Mouse (Mus musculus) layer of hippocampus, postnatal 14 days (tissue): ENCODE results near the gene Scarb1. TPM values are rescaled to one million over a fixed set of nuclear protein-coding genes. Genes with fewer than 3 reads are reported as not detected.
A peak's percentile ranks its signal among the peaks of the same experiment; 100 is the strongest.

Source experiments
- DNase-seq, 2 experiments: peaks; one replicate each; pipeline ENCODE4 v3.0.0; 2021 to 2022; ENCODE audit warnings: low spot score in 2 of 2, mixed read lengths in 1 of 2
- total RNA-seq, 2 experiments: library from RNA; stranded (reverse); gene quantifications; 2 replicates each; pipeline ENCODE4 v1.2.3; 2021

Gene Scarb1
- total RNA-seq, 2 experiments from 2014 or later, result 46.1 to 54.3 TPM

DNA sequence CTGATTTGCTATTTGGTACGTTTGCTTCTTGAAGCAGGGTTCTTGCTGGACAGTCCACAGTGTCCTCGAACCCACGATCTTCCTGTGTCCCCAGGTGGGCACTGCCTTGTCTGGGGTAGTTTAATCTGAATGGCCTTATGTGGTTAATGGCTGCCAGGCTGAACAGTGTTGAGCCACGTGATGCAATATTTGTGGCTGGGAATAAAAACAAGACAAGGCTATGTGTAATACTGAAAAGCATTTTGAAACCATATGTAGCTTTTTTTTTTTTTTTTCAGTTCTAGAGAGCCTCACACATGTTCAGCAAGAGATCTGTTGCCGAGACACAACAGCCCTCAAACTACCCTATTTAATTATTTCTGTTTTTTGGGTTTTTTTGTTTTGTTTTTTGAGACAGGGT lies 27.3 kb upstream of the Scarb1 start:
- DNase-seq, result no peak

- DNase-seq, result no peak
Measured at GRCm38 (mm10) chr5:125364851-125365429, 24.0 kb upstream of the Scarb1 start.

DNA sequence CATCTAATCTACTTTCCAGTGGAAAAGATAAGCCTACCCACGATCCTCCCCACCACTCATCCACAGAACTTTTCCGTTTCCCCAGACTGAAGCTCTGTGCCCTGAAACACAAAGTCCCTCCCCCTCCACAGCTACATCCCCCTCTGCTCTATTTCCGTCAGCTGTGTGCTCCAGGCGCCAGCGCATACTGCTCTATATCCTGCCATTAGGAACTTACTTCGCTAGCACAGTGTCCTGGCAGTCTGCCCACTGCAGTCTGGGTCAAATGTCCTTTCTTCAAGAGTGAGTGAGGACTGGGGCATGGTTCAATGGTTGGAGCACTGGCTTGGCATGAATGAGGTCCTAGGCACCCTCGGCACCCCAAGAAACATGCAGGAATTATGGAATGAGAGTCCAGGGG lies 23.0 kb upstream of the Scarb1 start:
- peak in 1 of 2 experiments; percentile 33 for DNase-seq

DNA sequence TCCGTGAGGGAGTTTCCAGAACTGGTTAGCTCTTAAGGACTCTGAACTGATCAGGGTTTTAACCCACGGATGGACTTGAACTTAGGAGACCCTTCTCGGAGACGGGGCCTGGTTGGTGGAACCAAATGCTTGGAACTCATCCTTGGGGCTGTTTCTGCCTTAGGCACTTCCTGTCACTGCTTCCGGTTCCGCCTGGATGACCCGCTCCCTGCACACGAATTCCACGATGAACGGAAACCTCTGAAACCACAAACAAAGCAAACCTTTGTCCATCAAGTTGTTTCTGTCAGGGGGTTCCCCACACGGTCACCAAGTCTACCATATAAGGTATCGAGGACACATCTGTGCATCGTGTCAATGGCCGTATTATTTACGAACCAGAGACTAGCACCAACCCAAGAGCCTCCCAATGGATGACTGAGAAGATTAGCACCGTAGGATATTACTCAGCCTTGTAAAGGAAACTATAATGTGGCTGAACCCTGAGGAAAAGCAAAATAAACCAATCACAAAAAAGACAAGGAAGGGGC lies 20.2 kb upstream of the Scarb1 start:
- no peak for DNase-seq

GRCm38 (mm10) chr5:125360566-125360965 lies 19.7 kb upstream of the Scarb1 start:
- peak in 1 of 2 experiments; percentile 42 for DNase-seq

DNA sequence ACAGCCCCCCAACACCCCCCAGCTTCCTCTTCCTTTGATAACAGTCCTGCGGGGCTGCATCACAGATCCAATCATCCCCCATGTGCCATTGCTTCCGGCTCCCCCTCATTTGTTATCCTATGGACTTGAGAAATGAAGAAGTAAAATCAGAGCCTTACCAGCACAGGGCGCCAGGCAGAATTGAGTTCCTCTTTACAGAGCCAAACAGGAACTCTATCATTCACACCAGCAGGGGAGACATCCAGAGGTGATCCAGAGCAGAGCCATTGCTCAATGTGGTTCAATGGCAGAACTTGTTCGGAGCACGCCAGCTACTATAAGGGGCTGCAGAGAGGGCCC lies 17.3 kb upstream of the Scarb1 start:
- DNase-seq, result no peak

DNA sequence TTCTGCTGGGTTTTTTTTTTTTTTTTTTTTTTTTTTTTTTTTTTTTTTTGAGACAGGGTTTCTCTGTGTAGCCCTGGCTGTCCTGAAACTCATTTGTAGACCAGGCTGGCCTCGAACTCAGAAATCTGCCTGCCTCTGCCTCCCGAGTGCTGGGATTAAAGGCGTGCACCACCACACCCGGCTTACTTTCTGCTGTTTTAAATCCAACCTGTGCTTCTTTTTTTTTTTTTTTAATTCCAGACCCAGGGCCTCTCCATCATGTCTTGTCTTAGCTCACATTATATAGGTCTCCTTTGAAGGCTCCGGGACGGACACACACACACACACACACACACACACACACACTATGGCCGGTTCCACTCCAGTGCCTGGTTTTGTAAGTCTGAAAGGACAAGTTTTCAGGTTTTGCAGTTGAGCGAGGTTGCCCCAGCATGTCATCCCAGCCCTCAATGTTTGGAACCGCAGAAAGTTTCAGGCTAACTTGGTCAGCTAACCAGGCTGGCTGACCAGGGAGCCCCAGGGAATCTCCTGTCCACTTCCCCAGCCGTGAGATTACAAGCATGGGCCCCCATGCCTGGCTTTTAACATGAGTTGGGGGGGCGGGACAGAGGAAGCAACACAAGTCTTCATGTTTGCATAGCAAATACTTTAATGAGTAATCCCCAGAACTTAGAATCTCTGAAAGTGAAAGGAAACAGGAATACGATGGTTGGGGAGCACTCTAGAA lies 16.8 kb upstream of the Scarb1 start:
- DNase-seq, result no peak

GRCm38 (mm10) chr5:125355650-125356049 lies 14.8 kb upstream of the Scarb1 start:
- DNase-seq, result no peak

GRCm38 (mm10) chr5:125354885-125355492 lies 14.1 kb upstream of the Scarb1 start:
- no peak for DNase-seq

DNA sequence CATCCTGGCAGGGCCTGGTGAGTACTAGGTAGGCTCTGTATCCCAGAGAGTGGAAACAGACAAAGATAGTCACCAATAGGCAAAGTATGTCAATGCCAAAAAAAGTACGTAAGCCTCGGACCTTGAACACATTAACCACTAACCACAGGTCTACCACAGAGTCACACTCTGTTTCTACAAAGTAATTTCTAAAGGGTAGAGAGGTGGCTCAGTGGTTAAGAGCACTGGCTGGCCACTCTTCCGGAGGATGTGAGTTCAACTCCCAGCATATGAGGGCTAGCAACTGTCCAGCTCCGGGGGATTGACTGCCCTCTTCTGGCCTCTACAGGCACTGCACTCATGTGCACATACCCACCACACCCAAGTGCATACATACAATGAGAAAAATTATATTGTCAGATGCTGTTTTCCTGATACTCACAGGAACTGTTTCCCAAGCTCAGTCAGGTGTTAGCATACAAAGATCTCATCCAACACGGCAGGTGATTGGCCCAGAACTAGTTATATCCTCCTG lies 11.9 kb upstream of the Scarb1 start:
- DNase-seq, result no peak

GRCm38 (mm10) chr5:125351939-125352338 lies 11.0 kb upstream of the Scarb1 start:
- no peak for DNase-seq

- no peak for DNase-seq
Measured at GRCm38 (mm10) chr5:125351057-125351456, 10.2 kb upstream of the Scarb1 start.

GRCm38 (mm10) chr5:125349391-125349790 lies 8.5 kb upstream of the Scarb1 start:
- no peak for DNase-seq

DNA sequence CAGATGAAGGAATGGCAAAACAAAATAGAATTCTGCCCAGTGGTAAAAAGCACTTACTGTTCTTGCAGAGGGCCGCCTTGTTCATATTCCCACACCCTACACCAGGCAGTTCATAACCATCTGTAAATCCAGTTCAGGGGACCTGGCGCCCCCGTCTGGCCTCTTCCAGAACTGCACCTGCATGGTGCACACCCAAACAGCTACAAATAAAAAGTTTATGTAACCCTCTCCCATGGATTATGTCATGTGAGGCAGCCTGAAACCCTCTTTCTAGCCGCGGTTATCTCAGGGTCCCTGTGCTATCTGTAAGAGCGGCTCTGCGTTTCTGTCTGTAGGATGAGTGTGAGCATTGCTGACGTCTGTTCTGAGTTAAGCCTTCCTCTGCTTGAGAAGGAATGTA lies 7.6 kb upstream of the Scarb1 start:
- peak; percentile 42 to 51 for DNase-seq

DNA sequence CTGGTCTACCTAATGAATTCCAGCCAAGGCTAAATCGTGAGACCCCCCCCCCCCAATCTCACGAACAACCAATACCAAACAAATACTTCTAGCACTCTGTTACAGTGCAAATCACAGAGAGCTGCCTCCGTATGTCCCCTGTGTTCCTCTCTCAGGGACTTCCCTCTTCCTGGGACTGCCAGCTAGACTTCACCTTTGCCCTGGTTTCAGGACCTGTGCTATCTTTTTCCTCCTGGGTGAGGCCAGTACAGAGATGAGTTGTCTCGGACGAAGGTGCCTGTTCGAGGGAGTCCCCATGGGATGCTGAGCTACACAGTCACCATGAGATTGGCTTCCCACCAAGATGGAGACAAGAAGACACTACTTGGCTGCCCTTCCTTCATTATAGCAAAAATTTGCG lies 7.2 kb upstream of the Scarb1 start:
- DNase-seq, result no peak

DNA sequence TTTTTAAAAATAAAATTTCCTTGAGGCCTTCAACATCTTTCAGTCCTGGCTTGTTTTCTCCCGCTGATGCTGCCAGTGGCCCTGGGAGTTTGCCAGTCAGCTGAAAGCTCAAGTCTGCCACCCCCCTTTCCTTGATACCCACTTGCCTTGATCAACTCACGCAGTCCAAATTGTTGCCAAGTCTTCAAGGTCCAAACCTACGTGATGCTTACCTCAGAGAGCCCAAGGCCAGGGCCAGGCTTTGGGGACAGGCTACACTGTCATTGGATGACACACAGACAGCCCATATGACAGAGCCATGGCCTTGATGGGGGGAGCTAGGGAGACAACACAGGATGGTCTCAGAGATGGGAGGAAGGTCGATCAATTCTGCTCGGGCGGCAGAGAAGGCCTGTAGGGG lies 3.4 kb upstream of the Scarb1 start:
- DNase-seq, result no peak

DNA sequence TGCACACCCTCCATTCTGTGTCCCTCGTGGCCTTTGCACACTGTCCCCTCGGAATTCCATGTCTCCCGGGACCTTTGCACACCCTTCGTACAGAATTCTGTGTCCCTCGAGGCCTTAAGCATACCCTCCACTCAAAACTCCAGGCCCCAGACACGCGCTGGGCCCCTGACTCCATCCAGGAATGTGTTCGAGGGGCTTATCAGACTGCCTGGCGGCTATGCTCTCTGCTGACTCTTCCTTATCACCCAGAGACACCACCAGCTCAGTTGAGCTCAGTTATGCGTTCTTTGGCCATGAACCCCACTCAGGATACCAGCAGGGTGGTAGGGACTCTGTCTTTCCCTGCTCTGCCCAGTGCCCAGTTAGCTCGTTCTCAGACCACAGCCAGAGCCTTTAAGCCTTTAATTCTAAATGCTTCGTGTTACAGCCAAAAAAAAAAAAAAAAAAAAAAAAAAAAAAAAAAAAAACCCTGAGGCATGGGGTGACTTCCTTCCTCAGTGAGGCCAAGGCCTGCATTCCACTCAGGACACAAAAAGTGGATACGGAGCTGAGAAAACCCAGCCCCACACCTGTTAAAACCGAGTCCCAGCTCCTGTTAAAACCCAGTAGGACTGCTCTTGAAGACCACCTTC lies 681 bp upstream of the Scarb1 start:
- no peak for DNase-seq

GRCm38 (mm10) chr5:125339851-125340531 lies 903 bp downstream of the Scarb1 start:
- DNase-seq, result peak; percentile 36 to 43

DNA sequence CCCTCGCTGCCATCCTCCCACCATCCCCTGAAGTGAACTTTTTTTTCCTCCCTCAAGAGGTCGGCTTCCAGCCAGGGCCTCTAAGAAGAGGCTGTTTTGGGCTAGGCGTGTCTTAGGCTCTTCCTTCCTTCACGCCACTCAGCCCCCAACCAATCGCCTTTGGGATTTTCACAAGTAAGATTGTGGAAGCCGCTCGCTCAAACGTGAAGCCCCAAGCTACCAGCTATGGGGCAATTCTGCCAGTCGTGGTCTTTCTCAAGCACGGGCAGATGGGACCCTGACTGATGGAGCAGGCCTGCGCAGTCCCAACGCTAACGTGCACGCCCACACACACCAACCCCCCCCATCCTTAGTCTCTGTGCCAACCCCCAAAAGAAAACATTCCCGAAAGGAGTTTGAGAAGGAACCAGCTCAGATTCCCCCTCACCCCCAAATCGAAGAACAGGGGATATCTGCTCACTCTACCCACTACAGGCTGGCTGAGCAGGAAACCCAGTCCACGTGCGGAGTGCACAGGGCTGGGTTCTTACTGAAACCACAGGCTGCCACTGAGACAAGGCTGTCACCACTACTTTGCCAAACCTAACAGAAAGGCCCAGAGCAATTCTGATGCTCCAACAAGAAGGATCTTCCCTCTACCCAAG lies 1.7 kb downstream of the Scarb1 start:
- peak in 1 of 2 experiments; percentile 48 for DNase-seq

- DNase-seq, result no peak
Measured at GRCm38 (mm10) chr5:125337526-125337925, 3.4 kb downstream of the Scarb1 start.

DNA sequence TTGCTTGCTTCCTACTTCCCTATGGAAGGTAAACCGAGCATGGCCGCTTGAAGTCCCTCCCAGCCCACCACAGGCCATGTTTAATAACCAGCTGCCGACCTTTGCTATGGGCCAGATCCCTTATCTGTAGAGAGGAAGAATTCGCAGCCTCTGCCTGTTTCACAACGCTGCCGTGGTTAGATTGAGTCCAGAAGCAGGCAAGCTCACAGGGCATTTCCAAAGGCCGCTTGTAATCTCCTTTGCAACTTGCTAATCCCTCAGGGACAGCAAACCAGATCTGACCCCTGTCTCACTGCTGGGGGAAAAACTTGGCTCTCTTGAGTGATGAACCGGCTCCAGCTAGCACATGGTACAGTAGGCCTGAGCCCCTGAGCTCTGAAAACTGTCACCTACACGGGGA lies 3.9 kb downstream of the Scarb1 start:
- no peak for DNase-seq
